Mouse (Mus musculus) C2C12 (cell line): ENCODE results near the gene Fkbp11. TPM values are rescaled to one million over a fixed set of nuclear protein-coding genes. Genes with fewer than 3 reads are reported as not detected.

Experiments
- H3K27me3 ChIP-seq: one replicate; pipeline ENCODE4 v1.6.1; 2011; ENCODE audit not compliant: control insufficient read depth, insufficient read depth, insufficient read length
- H3K36me3 ChIP-seq: one replicate; pipeline ENCODE4 v1.6.1; 2011; ENCODE audit not compliant: control insufficient read depth, insufficient read depth
- H3K4me3 ChIP-seq: one replicate; pipeline ENCODE4 v1.5.1; 2011; ENCODE audit warnings: mild to moderate bottlenecking, control low read depth; ENCODE audit not compliant: poor library complexity, insufficient read depth, severe bottlenecking
- H3K79me2 ChIP-seq: one replicate; pipeline ENCODE4 v1.6.1; 2011; ENCODE audit not compliant: control insufficient read depth, insufficient read depth
- H3K79me3 ChIP-seq: one replicate; pipeline ENCODE4 v1.6.1; 2011; ENCODE audit warnings: low read depth, control low read depth
- H3ac ChIP-seq: one replicate; pipeline ENCODE3; 2011; ENCODE audit warnings: low read depth; ENCODE audit not compliant: control insufficient read depth, insufficient read length
- CEBPB ChIP-seq: IDR thresholded peaks from one replicate; pipeline ENCODE4 v1.6.1; 2011; ENCODE audit warnings: low read depth, mild to moderate bottlenecking, control low read depth, moderate library complexity
- CTCF ChIP-seq: IDR thresholded peaks from one replicate; pipeline ENCODE4 v1.5.1; 2011; ENCODE audit not compliant: control insufficient read depth, insufficient read depth, insufficient read length
- FOSL1 ChIP-seq: IDR thresholded peaks from one replicate; pipeline ENCODE4 v1.8.0; 2011; ENCODE audit warnings: mild to moderate bottlenecking, low read length; ENCODE audit not compliant: poor library complexity, insufficient read depth, severe bottlenecking
- MAX ChIP-seq: IDR thresholded peaks from one replicate; pipeline ENCODE4 v1.6.1; 2011; ENCODE audit warnings: mild to moderate bottlenecking, control low read depth
- MYOD1 ChIP-seq: IDR thresholded peaks from one replicate; pipeline ENCODE4 v1.6.1; 2011; ENCODE audit warnings: low read depth; ENCODE audit not compliant: control insufficient read depth, insufficient read length
- MYOG ChIP-seq: IDR thresholded peaks from one replicate; pipeline ENCODE4 v1.6.1; 2011; ENCODE audit not compliant: control insufficient read depth, insufficient read length; ENCODE audit errors: extremely low read depth
- USF1 ChIP-seq: IDR thresholded peaks from one replicate; pipeline ENCODE4 v1.6.1; 2011; ENCODE audit warnings: low read depth, mild to moderate bottlenecking, control low read depth, moderate library complexity
- polyA plus RNA-seq: library from polyadenylated mRNA; unstranded; fragments of >200 nt; fragmentation: generic; extraction: Trizol; gene quantifications from one replicate; pipeline ENCODE4 v1.2.1, GENCODE M21; 2012; ENCODE audit warnings: missing spikeins

The Fkbp11 gene
- polyA plus RNA-seq, 1 experiment, result 103 TPM

DNA sequence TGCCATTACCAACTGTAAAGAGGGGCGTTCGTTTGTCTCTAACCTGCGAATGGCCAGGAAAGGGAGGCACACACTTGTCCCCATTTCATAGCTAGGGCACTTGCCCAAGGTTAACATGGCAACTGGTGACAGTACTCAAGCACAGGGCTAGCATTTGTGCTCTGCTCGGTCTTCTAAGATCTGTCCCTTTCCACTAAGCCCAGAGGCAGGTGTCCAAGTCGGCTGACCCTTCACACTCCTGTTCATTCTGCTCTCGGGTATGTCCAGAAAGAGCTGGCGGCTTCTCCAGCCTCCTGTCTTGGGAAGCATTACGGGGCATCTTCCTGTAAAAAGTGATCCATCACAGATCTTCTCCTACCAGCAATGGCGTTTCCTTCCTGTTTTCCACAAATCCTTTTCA, 368 bp upstream of the Fkbp11 start:
- Histone ChIP-seq H3ac (no peak overlapping the region), H3K79me3 (no peaks in the 10 kb centered on the region), H3K79me2 (no peaks in the 10 kb centered on the region), H3K4me3 (no peak overlapping the region), H3K36me3 (no peaks in the 10 kb centered on the region), H3K27me3 (no peaks in the 10 kb centered on the region)
- no peak for TF ChIP-seq MYOD1
- no peak for TF ChIP-seq MYOG
- TF ChIP-seq FOSL1, result no peak
- no peak for TF ChIP-seq CEBPB
- no peak for TF ChIP-seq MAX
- TF ChIP-seq CTCF, result no peak
- TF ChIP-seq USF1, result no peak

DNA sequence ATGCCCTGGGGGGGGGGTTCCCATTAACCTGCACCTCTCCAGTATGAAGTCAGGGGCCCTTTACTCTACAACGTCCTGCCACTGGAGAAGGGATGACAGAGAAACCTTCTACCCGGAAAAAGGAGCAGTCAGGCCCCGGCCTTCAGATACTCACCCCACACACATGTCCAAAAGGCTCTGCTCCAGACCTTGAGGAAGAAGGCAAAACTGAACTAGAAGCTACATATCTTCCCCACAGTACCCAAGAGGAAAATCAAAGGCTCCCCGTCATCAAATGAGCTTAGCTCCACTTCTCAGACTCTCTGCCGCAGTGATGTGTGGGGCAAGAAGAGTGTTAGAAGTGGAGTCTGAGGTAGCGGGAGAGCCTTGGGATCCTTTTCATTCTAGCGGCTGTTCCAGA, 1.3 kb downstream of the Fkbp11 start:
- Histone ChIP-seq H3K79me2 (no peaks in the 10 kb centered on the region), H3K27me3 (no peaks in the 10 kb centered on the region), H3K36me3 (no peaks in the 10 kb centered on the region), H3K4me3 (peak overlapping the region; percentile 55), H3K79me3 (no peaks in the 10 kb centered on the region), H3ac (peak overlapping the region; percentile 66)
- TF ChIP-seq FOSL1, result no peak
- no peak for TF ChIP-seq MYOD1
- no peak for TF ChIP-seq MYOG

DNA sequence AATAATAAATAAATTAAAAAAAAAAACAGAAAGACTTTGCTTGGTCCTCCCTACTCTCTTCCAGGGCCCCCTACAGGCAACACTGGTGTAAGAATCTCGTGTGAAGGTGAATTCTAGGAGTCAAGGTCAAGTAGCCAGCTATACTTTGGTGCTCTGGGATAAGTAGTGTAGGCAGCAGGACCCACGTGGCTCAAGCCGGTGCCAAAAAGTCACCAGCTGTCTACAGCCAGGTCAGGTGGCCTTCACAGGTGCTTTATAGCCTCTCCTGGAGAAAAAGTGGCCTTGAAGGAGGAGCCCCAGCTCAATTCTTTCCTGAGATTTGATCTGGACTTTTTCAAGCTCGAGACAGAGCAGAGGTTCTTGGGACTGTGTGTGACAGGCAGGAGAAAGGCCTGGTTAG, 1.9 kb downstream of the Fkbp11 start:
- Histone ChIP-seq H3ac (no peak overlapping the region), H3K4me3 (no peak overlapping the region), H3K79me2 (no peaks in the 10 kb centered on the region), H3K27me3 (no peaks in the 10 kb centered on the region), H3K36me3 (no peaks in the 10 kb centered on the region), H3K79me3 (no peaks in the 10 kb centered on the region)
- no peak for TF ChIP-seq USF1

DNA sequence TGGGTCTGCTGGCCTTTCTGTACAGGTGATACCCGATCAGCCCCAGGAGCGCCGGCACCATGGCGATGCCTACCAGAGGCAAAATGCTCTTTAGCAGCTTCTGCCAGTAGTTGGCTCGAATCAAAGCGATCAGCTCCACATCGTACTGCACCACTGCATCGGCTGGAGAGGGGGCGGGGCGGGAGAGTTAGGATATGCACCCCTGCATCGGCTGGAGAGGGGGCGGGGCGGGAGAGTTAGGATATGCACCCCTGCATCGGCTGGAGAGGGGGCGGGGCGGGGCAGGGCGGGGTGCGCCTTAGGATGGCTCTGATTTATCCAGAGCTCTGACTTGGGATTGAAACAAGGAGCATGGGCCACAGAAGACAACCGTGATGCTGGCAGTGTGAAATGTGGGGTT, 3.6 kb downstream of the Fkbp11 start:
- Histone ChIP-seq H3K27me3 (no peaks in the 10 kb centered on the region), H3K4me3 (no peak overlapping the region), H3K79me2 (no peaks in the 10 kb centered on the region), H3ac (no peak overlapping the region), H3K36me3 (no peaks in the 10 kb centered on the region), H3K79me3 (no peaks in the 10 kb centered on the region)
- TF ChIP-seq FOSL1, result no peak
- TF ChIP-seq MAX, result no peak
- TF ChIP-seq MYOG, result no peak
- no peak for TF ChIP-seq CTCF
- TF ChIP-seq CEBPB, result no peak
- TF ChIP-seq MYOD1, result no peak
- TF ChIP-seq USF1, result no peak

DNA sequence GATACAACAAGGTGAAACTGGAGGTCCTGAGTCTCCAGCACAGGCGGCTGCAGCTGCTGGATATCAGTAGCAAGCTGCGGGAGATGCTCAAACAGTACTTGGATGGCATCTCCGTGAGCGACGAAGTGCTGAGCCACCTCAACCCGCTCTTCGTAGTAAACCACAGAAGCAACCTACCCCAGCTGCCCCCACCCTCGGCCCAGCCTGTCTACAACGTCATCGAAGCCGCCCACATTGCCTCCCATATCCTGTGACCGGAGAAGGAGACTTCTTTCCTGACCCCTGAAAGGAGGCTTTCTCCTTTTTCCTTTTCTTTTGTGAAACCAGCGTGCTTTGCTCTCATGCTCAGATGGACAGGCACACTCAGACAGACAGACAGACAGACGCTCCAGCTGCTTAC, 5.1 kb downstream of the Fkbp11 start:
- no peak overlapping the region for H3K4me3 ChIP-seq

DNA sequence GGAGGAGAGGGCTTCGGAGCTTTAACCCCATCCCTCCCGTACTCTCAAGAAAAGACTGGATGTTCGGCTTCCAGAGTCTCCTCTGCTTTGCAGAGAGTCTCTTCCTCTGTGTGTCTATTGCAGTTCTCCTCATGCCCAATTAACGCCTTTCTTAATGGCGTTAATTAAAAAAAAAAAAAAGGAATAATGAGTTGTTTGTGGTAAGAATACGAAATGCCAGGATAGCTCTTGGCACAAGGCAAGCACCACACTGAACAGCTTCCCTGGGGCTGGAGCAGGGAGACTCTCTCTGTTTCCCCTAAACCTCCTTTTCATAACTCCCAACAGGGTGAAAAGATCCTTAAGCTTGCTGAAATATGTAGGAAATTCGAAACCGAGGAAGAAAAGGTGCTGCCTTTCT, 5.8 kb downstream of the Fkbp11 start:
- TF ChIP-seq CEBPB (no peak), USF1 (no peak), CTCF (no peak), MYOG (no peak), FOSL1 (no peak), MYOD1 (no peak), MAX (no peak)
- H3K4me3 ChIP-seq, result no peak overlapping the region
- H3K79me3 ChIP-seq, result no peaks in the 10 kb centered on the region
- no peaks in the 10 kb centered on the region for H3K36me3 ChIP-seq
- H3K27me3 ChIP-seq, result no peaks in the 10 kb centered on the region
- no peaks in the 10 kb centered on the region for H3K79me2 ChIP-seq
- no peak overlapping the region for H3ac ChIP-seq

More for the DNA sequence above, 5.1 kb downstream of the Fkbp11 start:
- Histone ChIP-seq H3K27me3 (no peaks in the 10 kb centered on the region), H3K79me2 (no peaks in the 10 kb centered on the region), H3ac (no peak overlapping the region), H3K36me3 (no peaks in the 10 kb centered on the region), H3K79me3 (no peaks in the 10 kb centered on the region)
- TF ChIP-seq USF1 (no peak), MYOG (no peak), MAX (no peak)

DNA sequence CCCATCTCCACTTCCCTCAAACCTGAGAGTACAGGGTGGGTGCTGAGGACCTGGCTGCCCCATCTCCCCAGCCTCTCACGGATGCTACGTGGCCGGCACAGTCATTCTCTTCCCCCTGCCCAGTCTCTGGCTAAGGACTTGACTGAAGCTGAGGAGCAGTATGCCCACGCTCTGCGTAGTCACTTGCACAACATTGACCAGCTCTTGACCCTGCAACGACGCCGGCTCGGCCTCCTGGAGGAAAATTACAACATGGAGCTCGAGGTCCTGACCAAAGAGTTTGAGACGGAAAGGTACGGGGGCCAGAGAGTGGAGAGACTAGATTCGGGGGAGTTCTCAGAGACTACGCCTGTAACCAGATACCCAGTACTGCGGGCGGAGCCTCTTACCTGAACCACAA, 10.7 kb downstream of the Fkbp11 start:
- H3ac ChIP-seq, result no peak overlapping the region
- H3K79me2 ChIP-seq, result no peaks in the 10 kb centered on the region
- H3K4me3 ChIP-seq, result no peak overlapping the region
- TF ChIP-seq CEBPB, result no peak
- TF ChIP-seq MYOD1, result no peak
- no peak for TF ChIP-seq CTCF
- TF ChIP-seq FOSL1, result no peak
- TF ChIP-seq USF1, result no peak
- no peak for TF ChIP-seq MAX
- TF ChIP-seq MYOG, result no peak
- H3K79me3 ChIP-seq, result no peaks in the 10 kb centered on the region
- no peaks in the 10 kb centered on the region for H3K27me3 ChIP-seq
- no peaks in the 10 kb centered on the region for H3K36me3 ChIP-seq
